Mouse (Mus musculus) liver, adult 2 months (tissue): Measurements from ENCODE around the gene Castor2. TPM values are rescaled to one million over a fixed set of nuclear protein-coding genes. Genes with fewer than 3 reads are reported as not detected.

Source experiments
- DNase-seq: peaks from one replicate; pipeline ENCODE4 v3.0.0-alpha.2; 2011; ENCODE audit warnings: low read depth, low spot score; ENCODE audit errors: extremely low read depth
- H3K27ac ChIP-seq: fragments of 200-500 bp; replicated peaks from 2 replicates; pipeline ENCODE4 v1.5.1; 2012; ENCODE audit warnings: low read depth, mild to moderate bottlenecking, control low read depth, inconsistent platforms, low read length; ENCODE audit not compliant: insufficient read depth
- H3K27me3 ChIP-seq: fragments of 200-500 bp; 2 replicates; pipeline ENCODE4 v1.6.1; 2012; ENCODE audit warnings: mild to moderate bottlenecking, moderate library complexity, low read length, inconsistent platforms; ENCODE audit not compliant: control insufficient read depth, insufficient read depth
- H3K36me3 ChIP-seq: fragments of 200-500 bp; 2 replicates; pipeline ENCODE4 v1.6.1; 2012; ENCODE audit warnings: low read length, inconsistent platforms; ENCODE audit not compliant: control insufficient read depth, insufficient read depth
- H3K4me1 ChIP-seq: fragments of 200-500 bp; 2 replicates; pipeline ENCODE4 v1.6.1; 2011; ENCODE audit warnings: low read length; ENCODE audit not compliant: control insufficient read depth, insufficient read depth
- H3K4me3 ChIP-seq: fragments of 200-500 bp; 2 replicates; pipeline ENCODE4 v1.5.1; 2011; ENCODE audit warnings: low read depth, mild to moderate bottlenecking, control low read depth, low read length, moderate library complexity; ENCODE audit not compliant: insufficient read depth
- H3K79me2 ChIP-seq: fragments of 200-500 bp; 2 replicates; pipeline ENCODE4 v1.6.1; 2012; ENCODE audit warnings: inconsistent platforms, mild to moderate bottlenecking, low read length, moderate library complexity; ENCODE audit not compliant: control insufficient read depth, insufficient read depth
- H3K9ac ChIP-seq: fragments of 200-500 bp; 2 replicates; pipeline ENCODE4 v1.6.1; 2012; ENCODE audit warnings: low read depth, mild to moderate bottlenecking, control low read depth, inconsistent platforms, low read length
- CTCF ChIP-seq: fragments of 200-500 bp; IDR thresholded peaks from 2 replicates; pipeline ENCODE4 v1.5.1; 2011; ENCODE audit warnings: low read depth, low read length, control low read depth
- POLR2A ChIP-seq: fragments of 200-500 bp; IDR thresholded peaks from 2 replicates; pipeline ENCODE4 v1.6.1; 2011; ENCODE audit warnings: low read length, control low read depth; ENCODE audit not compliant: insufficient read depth; ENCODE audit errors: extremely low read depth
- WGBS: fragments of 180-500 bp; shearing (Covaris S2); methylation state at CpG from one replicate; pipeline ENCODE4 v1.1.7; 2018; 5-methylcytosine and 5-hydroxymethylcytosine counted together
- polyA plus RNA-seq: library from polyadenylated mRNA; depleted of rRNA; stranded (reverse); fragments of >200 nt; gene quantifications from 2 replicates; pipeline ENCODE4 v1.2.3, GENCODE M21; 2012
- total RNA-seq: library from RNA; depleted of rRNA; stranded (reverse); fragments of >200 nt; gene quantifications from 2 replicates; pipeline ENCODE4 v1.2.3, GENCODE M21; 2014

The Castor2 gene
- total and polyA plus RNA-seq, 2 experiments: 0.28 to 0.97 TPM

DNA sequence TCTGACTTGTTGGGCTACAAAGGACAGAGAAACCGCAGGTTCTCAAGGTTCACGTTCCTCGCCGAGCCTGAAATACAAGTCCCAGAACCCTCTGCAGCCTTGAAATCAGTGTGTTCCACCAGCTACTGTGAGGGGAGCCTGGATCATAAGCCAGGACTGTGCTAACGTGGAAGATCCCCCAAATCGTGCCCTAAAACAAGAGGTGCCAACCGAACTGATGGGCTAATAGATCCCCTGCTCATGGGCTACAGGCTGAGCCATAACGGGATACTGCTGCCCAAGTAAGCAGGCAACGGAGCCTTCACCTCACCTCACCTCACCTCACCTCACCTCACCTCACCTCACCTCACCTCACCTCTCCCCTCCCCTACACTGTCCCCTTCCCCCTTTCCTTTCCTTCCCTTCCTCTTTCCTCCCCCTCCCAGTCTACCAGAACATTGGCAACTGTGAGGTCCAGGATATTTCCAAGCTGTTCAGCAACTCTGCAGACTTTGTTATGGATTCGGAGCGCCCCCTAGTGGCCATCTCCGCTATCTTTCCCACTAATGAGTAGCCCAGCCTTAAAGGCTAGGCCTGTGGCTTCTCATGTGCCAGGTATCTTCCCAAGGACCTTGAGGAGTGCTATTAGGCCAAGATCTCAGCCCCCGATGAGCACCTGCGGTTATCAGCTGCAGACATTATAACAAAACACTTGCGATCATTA is 36.0 kb upstream of the Castor2 start:
- TF ChIP-seq POLR2A: no peak
- peak; percentile 64 for TF ChIP-seq CTCF
- Histone ChIP-seq H3K4me3 (no peak overlapping the region), H3K79me2 (no peaks in the 10 kb centered on the region), H3K9ac (no peak overlapping the region), H3K27me3 (no peaks in the 10 kb centered on the region), H3K36me3 (no peaks in the 10 kb centered on the region), H3K4me1 (no peaks in the 10 kb centered on the region), H3K27ac (no peak overlapping the region)
- DNase-seq: peak; percentile 45
- WGBS: 47% methylated on average over 15 of the region's 15 CpGs

DNA sequence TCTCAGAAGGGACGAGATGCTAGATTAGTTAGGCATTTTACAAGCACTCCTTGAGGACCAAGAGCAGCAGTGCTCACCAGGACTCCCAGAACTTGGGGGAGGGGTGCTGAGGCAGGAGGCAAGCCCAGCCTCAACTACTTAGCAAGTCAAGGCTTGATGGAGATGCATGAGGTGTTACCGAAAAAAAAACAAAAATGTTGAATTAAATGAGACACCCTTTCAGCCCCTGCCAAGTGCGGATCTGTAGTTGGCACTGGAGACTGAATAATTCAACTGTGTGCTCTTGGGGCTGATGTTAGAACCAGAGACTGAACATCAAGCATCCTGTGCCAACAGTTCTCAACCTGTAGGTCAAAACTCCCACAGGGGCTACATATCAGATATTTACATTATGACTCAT is 33.2 kb upstream of the Castor2 start:
- 50% methylated on average over 3 of the region's 3 CpGs for WGBS
- Histone ChIP-seq H3K27ac (no peak overlapping the region), H3K27me3 (no peaks in the 10 kb centered on the region), H3K9ac (no peak overlapping the region), H3K79me2 (no peaks in the 10 kb centered on the region), H3K36me3 (no peaks in the 10 kb centered on the region), H3K4me1 (no peaks in the 10 kb centered on the region), H3K4me3 (no peak overlapping the region)
- DNase-seq: no peak
- TF ChIP-seq POLR2A (no peak), CTCF (no peak)

DNA sequence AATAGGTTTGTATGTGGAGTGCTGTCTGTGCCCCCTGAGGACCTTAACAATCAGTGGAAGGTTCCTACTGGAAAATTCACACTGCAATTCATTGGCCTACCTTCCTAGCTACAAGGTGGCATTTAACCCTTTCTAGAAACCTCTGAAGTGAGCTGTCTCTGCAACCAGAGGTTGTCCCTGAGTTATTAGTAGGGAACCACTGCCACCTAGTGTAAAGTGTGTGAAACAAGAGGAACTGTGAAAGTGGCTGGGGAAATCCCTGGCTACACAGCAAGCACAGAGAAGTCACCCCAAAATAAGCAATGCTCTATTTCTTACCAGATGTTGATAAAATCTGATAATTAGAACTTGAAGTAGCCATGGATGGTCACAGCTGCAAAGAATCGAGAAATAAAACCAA is 31.6 kb upstream of the Castor2 start:
- Histone ChIP-seq H3K4me3 (no peak overlapping the region), H3K9ac (no peak overlapping the region), H3K27ac (no peak overlapping the region), H3K27me3 (no peaks in the 10 kb centered on the region), H3K79me2 (no peaks in the 10 kb centered on the region), H3K36me3 (no peaks in the 10 kb centered on the region), H3K4me1 (no peaks in the 10 kb centered on the region)
- peak; percentile 7 for DNase-seq
- TF ChIP-seq POLR2A (no peak), CTCF (no peak)
- 9% methylated on average over 1 of the region's 1 CpGs for WGBS

DNA sequence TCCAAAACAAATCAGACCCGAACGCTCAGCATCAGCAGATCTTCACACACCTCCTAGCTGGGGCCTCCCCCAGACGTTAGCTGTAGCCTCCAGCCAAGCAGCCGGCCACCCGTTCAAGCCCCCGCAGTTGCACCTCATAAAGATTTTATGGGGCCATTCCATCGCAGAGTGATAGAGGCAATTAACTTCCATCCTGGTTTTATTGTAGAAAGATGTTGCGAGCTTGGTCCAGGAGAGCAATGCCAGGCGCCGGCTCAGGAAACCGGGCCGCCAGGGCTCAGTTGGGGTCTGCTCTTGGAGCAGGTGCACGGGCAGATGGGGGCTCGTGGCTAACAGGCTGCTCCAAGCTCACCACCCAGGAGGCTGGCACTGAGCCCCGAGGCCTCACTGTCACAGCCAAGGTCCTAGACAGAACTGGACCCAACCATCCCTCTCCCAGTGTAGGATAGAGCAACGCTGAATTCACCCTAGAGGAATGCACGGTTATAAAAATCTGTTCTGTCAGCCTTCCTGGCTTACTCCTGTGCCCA is 25.9 kb upstream of the Castor2 start:
- 72% methylated on average over 17 of the region's 17 CpGs for WGBS
- no peak overlapping the region for H3K9ac ChIP-seq

DNA sequence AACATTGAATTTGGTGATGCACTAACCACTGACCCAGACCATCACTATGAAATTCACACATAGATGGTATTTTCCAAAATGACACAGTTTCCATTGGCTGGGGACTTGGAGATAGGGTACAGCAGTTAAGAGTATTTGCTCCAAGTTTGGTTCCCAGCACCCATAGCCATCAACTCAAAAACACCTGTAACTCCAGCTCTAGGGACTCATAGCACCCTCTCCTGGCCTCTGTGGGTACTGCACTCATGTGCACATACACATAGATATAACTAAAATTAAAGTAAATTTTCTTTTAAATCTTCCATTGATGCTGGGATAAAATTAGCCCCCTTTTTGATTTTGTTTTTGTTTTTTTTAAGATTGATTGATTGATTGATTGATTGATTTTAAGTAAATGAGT is 25.1 kb upstream of the Castor2 start:
- no peak overlapping the region for H3K4me3 ChIP-seq
- TF ChIP-seq POLR2A: no peak
- no peak for TF ChIP-seq CTCF
- DNase-seq: no peak

More for the DNA sequence above, 25.9 kb upstream of the Castor2 start:
- TF ChIP-seq POLR2A: no peak
- no peak for TF ChIP-seq CTCF
- no peaks in the 10 kb centered on the region for H3K79me2 ChIP-seq
- no peak overlapping the region for H3K27ac ChIP-seq
- no peak overlapping the region for H3K4me3 ChIP-seq
- no peaks in the 10 kb centered on the region for H3K27me3 ChIP-seq
- H3K4me1 ChIP-seq: no peaks in the 10 kb centered on the region
- no peaks in the 10 kb centered on the region for H3K36me3 ChIP-seq
- DNase-seq: no peak

DNA sequence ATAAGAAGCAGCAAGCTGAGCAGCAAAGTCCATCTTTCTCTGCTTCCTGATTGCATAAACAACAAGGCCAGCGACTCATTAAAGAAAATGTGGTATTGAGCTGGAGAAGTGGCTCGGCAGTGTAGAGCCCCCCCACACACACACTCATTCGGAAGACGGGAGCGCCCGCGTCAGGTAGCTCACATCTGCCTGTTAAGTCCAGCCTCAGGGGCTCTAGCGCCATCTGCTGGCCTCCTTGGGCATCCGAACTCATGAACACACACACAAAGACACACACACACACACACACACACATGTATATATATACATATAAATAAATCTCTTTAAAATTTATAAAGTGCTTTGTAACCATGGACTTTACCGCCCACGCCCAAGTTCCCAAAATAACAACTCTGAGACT is 23.3 kb upstream of the Castor2 start:
- Histone ChIP-seq H3K9ac (no peak overlapping the region), H3K79me2 (no peaks in the 10 kb centered on the region), H3K36me3 (no peaks in the 10 kb centered on the region), H3K4me3 (no peak overlapping the region), H3K27ac (no peak overlapping the region), H3K27me3 (no peaks in the 10 kb centered on the region), H3K4me1 (no peaks in the 10 kb centered on the region)
- WGBS: 92% methylated on average over 11 of the region's 11 CpGs
- no peak for DNase-seq
- TF ChIP-seq CTCF (no peak), POLR2A (no peak)

More for the DNA sequence above, 25.1 kb upstream of the Castor2 start:
- no peaks in the 10 kb centered on the region for H3K27me3 ChIP-seq
- H3K79me2 ChIP-seq: no peaks in the 10 kb centered on the region
- no peak overlapping the region for H3K9ac ChIP-seq
- H3K36me3 ChIP-seq: no peaks in the 10 kb centered on the region
- H3K4me1 ChIP-seq: no peaks in the 10 kb centered on the region
- no peak overlapping the region for H3K27ac ChIP-seq
